Mouse (Mus musculus): ENCODE results near the gene Rai1.

Rai1 gene

DNA sequence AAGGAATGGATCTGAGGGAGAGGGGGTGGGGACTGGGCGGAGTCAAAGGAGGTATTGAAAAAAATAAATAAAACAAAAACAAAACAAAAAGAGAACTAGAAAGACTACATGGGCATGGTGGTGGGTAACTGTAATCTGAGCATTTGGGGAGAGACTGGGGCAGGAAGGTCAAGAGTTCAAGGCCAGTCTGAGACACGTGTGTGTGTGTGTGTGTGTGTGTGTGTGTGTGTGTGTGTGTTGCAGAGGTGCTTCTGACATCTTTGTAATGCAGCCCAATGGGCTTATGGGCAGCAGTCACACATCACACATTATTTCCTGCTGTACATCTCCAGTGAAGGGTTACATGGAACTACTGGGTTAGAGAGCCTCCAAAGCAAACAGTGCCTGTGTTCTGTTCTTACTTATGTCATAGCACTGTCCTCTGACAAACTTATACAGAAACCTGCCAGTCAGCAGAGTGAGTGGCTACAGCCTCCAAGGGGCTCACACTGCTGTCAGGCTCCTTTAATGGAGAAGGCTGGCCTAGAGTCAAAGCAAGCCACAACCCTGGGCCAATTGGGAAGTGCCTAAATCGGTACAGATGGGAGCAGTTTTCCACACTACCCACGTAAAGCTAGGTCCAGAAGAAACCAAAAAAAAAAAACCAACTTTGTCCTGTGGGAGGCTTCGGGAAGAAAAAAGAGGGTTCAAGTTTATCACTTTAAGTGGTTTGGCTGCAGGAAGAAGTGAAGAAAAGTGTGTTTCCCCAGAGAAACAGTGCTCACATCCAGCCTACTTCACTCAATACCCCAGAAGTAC, 143.1 kb downstream of the Rai1 start:
- TF ChIP-seq GATA4 (IDR thresholded peaks at IDR 0.05; ENCODE audit: insufficient replicate concordance, low read length), result no peak

Data from liver, adult (tissue).